Mouse (Mus musculus) C2C12 (cell line): ENCODE measurements around the gene Mrc2.

Source experiments
- CEBPB ChIP-seq: IDR thresholded peaks from one replicate; pipeline ENCODE4 v1.6.1; 2011; ENCODE audit warnings: low read depth, mild to moderate bottlenecking, control low read depth, moderate library complexity
- CTCF ChIP-seq: IDR thresholded peaks from one replicate; pipeline ENCODE4 v1.5.1; 2011; ENCODE audit not compliant: control insufficient read depth, insufficient read depth, insufficient read length
- FOSL1 ChIP-seq: IDR thresholded peaks from one replicate; pipeline ENCODE4 v1.8.0; 2011; ENCODE audit warnings: mild to moderate bottlenecking, low read length; ENCODE audit not compliant: poor library complexity, insufficient read depth, severe bottlenecking
- MAX ChIP-seq: IDR thresholded peaks from one replicate; pipeline ENCODE4 v1.6.1; 2011; ENCODE audit warnings: mild to moderate bottlenecking, control low read depth
- MYOD1 ChIP-seq: IDR thresholded peaks from one replicate; pipeline ENCODE4 v1.6.1; 2011; ENCODE audit warnings: low read depth; ENCODE audit not compliant: control insufficient read depth, insufficient read length
- MYOG ChIP-seq: IDR thresholded peaks from one replicate; pipeline ENCODE4 v1.6.1; 2011; ENCODE audit not compliant: control insufficient read depth, insufficient read length; ENCODE audit errors: extremely low read depth
- USF1 ChIP-seq: IDR thresholded peaks from one replicate; pipeline ENCODE4 v1.6.1; 2011; ENCODE audit warnings: low read depth, mild to moderate bottlenecking, control low read depth, moderate library complexity

GRCm38 (mm10) chr11:105264988-105265387, 27.5 kb upstream of the Mrc2 start:
- TF ChIP-seq MYOG, result no peak
- no peak for TF ChIP-seq CTCF
- TF ChIP-seq MAX, result no peak
- no peak for TF ChIP-seq FOSL1
- no peak for TF ChIP-seq USF1
- no peak for TF ChIP-seq CEBPB
- TF ChIP-seq MYOD1, result no peak
